Mouse (Mus musculus) ovary, postnatal 36 days (tissue): ENCODE measurements around the gene Coq9.
"Not testable (repeated sequence)": the region's sequence is repeated elsewhere in the genome, so short reads cannot be mapped to it uniquely, and the experiment has no call there.

Experiments used
- DNase-seq: peaks from one replicate; pipeline ENCODE4 v3.0.0; 2022; ENCODE audit warnings: low spot score, mixed read lengths

The Coq9 gene

GRCm38 (mm10) chr8:94821381-94821780, 16.7 kb upstream of the Coq9 start:
- DNase-seq, result no peak

DNA sequence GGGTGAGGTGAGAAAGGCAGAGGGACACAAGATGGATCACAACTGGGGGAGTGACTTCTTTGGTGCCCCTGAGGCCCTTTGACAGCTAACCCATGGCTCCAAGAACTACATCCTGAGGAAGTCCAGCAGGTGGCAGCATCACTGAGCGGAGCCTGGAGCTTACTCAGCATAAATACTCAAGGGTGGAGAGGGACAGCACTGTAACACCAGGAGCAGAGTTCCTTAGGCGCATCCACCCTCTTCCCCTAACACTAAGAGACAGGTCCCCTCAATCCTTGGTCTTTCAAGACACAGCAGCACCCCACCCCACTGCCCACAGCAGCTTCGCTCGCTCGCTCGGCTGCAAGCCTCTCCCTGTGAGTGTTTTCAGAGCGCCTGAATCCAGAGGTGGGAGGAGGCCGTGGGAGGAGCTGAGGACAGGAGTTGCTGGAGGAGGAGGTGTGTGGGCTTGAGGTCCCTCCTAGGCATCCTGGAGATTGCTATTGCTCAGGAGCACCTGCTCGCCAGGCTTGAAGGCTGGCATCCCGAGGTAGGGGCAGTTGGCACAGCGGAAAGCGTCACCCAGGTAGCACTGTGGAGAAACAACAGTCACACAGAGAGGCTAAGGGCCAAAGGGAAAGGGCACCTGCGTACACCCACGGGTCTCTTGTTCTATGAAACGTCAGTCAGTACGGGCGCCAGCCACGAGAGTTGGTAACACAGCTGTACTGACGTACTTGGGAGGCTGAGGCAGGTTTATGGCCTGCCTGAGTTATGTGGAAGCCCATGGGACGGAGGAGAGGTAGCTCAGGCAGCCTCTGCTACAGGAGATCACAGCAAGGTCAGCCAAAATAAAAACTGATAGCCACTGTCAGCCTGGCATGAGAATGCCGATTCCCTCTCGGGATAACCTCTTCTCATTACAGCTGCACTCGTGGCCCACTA, 15.2 kb upstream of the Coq9 start:
- peak; percentile 68 for DNase-seq

DNA sequence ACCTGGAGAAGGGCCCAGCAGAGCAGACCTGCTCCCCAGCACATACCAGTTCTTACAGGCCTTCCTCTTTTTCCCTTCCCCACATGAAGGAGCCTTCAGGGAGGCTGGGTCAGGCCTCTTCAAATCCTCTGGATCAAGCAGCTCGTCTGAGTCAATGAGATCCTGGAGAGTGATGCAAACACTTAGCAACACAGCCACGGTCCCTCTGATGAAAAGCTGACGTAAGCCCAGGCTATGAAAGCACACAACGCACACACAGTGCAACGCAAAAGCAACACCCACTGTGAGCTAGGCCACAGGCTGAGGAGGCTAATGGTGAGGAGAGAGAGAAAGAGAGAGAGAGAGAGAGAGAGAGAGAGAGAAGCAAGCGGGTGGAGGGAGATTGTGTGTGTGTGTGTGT, 13.0 kb upstream of the Coq9 start:
- no peak for DNase-seq

GRCm38 (mm10) chr8:94826210-94826609, 11.9 kb upstream of the Coq9 start:
- no peak for DNase-seq

DNA sequence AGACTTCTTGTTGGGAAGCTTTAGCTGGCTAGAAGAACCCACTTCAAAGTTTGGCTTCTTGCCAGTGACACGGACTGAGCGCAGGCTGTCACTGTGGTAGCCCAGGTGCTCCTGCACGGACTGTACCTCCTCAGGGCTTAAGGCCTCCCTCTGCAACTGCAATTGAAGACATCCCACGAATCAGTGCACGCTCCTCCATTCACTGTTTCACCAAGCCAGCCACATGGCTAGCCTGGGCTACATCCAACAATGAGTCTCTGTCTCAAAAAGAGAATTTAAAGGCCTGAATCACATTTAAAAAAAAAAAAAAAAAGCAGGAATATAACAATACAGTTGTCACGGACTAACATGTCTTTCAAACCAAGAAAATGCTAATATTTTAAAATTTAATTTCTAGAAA, 9.8 kb upstream of the Coq9 start:
- DNase-seq, result no peak

DNA sequence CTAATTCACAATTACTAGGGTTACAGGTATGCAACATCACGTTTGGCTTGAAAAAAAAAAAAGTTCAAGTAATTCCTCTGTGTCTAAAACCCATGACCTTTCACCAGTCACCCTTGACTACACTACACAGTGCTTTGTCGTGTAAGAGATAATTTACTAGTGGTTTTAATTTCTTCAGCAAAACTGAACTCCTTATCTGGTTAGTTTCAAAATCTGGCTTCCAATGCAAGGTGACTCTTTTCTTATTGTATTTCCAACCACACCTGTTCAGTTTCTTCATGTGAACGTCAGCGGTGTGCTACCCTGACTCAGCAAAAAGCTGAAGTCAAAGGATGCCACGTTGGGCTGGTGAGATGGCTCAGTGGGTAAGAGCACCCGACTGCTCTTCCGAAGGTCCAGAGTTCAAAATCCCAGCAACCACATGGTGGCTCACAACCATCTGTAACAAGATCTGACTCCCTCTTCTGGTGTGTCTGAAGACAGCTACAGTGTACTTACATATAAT, 4.2 kb upstream of the Coq9 start:
- DNase-seq, result not testable (repeated sequence)

GRCm38 (mm10) chr8:94835751-94836150, 2.4 kb upstream of the Coq9 start:
- DNase-seq, result not testable (repeated sequence)

DNA sequence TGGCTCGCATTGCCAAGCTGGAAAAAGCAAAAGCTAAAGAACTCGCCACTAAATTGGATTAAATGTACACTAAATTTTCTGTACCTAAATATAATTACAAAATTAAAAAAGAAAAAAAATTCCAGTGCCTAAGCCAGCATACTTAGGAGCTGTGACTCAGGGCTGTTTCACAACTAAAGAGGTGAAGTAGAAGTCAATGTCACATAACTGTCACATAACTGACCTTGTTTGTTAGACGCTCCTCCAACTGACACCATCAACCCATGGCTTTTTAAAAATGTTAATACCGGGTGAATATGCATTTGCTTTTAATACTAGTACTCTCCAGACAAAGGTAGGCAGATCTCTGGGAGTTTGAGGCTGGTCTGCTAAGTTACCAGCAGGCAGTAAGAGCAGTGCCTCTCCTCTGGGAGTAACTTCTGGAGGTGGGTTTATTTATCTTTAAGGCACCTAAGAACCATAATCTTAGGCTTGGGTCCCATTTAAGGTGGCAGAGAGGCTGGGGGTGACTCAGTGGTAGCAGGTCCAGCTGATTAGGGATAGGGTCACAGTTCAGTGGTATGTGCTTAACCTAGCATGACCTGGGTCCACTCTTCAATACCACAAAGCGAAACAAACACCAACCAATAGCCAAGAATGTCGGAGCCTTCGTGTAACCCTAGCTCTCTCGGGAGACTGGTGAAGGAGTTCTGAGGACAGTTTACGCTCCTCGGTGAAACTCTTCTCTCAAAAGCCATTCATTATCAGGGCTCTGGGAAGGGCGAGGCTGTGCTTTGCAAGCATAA, 1.5 kb upstream of the Coq9 start:
- no peak for DNase-seq

- peak; percentile 72 for DNase-seq
These were observed 479 bp downstream of the Coq9 start for GRCm38 (mm10) chr8:94838600-94838999.

DNA sequence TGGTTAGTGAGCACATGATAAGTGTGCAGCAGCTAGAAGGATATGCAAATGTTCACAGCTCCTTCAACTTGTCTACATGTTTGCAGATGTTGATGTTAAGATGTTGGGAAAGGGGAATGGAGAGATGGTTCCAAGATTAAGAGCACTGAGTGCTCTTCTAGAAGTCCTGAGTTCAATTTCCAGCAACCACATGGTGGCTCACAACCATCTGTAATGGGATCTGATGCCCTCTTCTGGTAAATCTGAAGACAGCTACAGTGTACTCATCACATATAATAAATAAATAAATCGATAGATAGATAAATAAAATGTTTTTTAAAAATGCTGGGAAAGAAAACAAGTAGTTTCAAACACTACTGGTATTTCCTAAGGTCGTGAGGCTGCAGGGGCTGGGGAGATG, 3.1 kb downstream of the Coq9 start:
- DNase-seq, result no peak

DNA sequence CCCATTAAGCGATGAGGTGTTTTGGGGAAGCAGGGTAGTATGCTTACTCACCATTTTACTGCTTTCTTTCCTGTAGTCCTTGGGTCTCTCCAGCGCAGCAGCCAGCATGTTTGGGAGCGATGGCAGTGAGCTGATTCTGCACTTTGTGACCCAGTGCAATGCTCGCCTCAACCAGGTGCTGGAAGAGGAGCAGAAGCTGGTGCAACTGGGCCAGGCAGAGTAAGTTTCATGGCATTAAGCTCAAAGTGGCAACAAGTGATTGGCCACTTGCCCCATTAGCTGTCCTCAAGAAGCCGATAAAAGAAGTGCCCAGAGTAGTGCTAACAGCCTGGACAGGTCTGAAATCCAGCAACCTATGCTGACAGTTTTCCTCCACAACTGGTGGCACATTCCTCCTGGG, 11.9 kb downstream of the Coq9 start:
- DNase-seq, result no peak

GRCm38 (mm10) chr8:94854761-94855160, 16.6 kb downstream of the Coq9 start:
- DNase-seq, result not testable (repeated sequence)

DNA sequence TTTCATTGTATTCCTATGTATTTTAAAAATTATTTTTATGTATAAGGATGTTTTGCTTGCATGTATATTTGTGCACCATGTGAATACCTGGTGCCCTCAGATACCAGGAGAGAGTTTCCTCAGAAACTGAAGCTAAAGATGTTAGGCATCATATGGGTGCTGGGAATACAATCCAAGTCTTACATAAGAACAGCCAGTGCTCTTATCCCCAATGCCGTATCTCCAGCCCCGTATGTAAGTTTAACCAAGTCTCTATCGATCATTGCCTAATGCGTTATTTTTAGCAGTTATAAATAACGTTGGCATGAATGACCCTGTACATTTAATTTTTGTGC, 18.9 kb downstream of the Coq9 start:
- DNase-seq, result no peak

- peak; percentile 90 for DNase-seq
These were observed 19.4 kb downstream of the Coq9 start, which contains the start of gene Polr2c for GRCm38 (mm10) chr8:94857346-94858173. Gene Polr2c, plus strand, starts transcription at chr8:94857450.

DNA sequence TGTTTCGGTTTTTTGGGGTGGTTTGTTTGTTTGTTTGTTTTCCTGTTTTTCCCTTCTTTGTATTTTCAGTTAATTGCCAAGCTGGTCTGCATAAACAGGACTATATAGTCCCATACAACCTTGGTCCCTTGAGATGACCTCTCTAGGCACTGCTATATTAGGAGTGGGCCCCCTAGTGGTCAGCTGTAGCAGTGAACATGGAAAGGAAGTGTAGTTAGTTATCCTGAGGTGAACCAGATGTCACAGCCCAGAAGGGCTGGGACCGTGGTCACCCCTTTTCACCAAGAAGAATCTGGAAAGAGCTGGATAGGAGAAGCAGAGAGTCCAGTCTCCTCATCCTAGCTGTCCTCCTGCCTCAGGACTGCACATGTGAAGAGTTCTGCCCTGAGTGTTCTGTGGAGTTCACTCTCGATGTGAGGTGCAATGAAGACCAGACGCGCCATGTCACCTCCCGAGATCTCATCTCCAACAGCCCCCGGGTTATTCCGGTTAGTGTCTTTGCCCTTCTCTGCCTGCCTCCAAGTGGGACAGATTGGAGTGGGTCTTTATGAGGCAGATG, 23.3 kb downstream of the Coq9 start:
- DNase-seq, result peak; percentile 27

DNA sequence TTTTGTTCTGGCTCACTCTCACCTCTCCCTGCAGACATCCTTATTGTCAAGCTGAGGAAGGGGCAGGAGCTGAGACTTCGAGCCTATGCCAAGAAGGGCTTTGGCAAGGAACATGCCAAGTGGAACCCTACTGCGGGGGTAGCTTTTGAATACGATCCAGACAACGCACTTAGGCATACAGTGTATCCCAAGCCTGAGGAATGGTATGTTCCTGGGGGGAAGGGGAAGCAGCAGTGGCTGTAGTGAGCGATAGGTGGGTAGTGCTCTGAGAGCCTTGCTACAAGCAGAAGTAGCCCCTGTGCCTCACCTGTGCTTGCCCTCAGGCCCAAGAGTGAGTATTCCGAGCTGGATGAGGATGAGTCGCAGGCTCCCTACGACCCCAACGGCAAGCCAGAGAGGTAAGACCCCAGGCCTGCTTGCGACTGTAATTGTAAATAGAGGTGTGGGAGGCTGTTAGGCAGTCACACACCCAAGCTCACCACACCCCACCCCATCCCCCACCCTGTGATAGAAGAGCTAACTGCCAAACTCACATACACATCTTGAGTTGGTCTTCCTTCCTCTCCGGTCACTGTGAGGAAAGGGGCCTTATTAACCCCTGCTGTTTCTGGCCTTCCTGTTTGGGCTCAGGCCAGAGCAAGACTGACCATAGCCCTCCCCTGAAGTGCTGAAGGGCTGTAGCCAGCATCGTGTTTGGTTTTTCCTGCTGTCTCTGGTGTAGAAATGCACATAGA, 24.5 kb downstream of the Coq9 start:
- DNase-seq, result no peak

- DNase-seq, result no peak
These were observed 26.0 kb downstream of the Coq9 start for GRCm38 (mm10) chr8:94863897-94864673.

- no peak for DNase-seq
These were observed 27.2 kb downstream of the Coq9 start for GRCm38 (mm10) chr8:94865292-94865691.

GRCm38 (mm10) chr8:94866921-94867320, 28.8 kb downstream of the Coq9 start:
- DNase-seq, result no peak

DNA sequence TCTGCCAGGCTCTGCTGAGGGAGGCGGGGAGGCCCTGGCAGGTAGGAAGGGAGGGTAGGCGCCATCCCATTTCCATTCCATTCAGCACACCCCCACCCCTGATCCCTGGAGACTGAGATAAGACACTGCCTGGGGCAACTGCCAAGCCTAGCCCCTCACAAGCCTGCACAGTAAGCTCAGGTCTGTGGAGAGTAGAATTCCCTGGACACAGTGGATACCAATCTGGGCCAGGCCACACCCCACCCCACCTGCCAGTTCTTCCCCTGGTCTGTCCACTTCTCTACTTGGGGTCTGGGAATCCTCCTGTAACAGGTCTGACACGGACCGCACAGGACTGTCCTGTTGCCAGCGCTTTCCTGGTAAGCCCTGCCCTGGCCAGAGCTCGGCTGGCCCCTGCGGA, 31.0 kb downstream of the Coq9 start:
- no peak for DNase-seq
